Mouse (Mus musculus): Measurements from ENCODE around the gene Ms4a10.

Gene Ms4a10

DNA sequence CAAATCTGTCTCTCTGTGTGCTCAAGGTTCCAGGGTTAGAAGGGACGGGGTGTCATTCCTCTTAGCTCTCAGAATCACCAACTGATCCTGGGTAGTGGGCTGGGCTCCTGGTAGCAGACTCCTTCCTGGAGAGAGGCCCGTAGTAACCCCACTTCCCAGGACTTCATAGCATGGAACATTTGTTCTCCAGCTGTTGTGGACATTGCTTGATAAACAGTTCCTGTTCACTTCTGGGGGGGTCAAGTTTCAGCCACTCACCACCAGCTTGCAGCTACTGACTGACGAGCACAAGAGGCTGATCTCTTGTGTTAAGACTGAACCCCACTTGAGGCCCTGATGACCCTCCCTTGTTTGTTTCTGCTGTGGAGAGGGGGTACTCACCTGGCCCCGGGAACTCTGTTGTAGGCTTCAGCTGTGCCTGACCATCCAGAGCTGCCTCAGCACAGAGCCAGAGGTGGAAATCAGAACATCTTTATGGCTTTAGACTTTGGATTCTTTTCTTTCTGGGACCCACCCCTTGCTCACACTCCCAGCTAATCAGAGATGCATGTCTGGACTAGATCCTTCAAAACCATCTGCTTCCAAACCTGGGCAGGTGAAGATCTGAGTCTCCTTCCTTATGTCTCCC lies at the start of gene Ms4a10:
Ms4a10 (minus strand) TSS at position 433 of the 628 bp plus-strand sequence.
- DNase-seq (ENCODE audit: low read depth, low spot score) = no peak

DNA sequence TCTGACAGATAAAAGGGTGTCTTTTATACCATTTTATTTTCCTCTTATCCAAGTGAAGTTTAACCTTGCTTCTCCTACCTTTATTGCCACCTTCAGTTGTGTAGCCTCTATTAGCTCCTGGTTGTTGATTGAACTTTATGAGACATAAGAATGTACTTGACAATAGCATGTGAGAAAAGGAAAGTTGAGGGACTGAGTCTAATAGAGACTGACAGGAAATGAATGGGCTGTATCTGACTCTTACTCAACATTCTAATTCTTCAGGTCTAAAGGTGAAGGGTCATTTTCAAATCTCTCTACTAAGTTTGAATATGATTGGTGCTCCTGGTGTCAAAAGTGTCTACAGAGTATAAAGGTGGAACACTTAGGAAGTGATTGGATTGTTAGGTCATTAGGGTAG lies 47.9 kb upstream of the Ms4a10 start:
- no peak for DNase-seq (ENCODE audit: low read depth, low spot score)

DNA sequence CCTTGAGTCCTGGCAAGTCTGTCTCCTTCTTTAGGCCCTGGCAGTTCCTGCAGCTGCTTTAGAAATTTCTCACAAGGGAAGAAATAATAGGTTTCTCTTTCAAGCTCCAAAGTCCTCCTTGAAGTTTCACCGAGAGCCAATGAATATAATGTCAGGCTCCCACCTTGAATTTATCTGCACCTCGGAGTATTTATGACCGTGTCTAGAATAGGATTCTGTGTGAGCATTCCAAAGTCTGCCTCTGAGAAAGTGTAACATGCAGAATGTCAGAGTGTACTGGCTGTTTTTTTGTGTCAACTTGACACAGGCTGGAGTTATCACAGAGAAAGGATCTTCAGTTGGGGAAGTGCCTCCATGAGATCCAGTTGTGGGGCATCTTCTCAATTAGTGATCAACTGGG lies 43.4 kb upstream of the Ms4a10 start, which contains the start of gene Ms4a18:
Ms4a18 (minus strand) TSS at position 141 of the 400 bp plus-strand sequence.
- DNase-seq (ENCODE audit: low read depth, low spot score) = no peak

DNA sequence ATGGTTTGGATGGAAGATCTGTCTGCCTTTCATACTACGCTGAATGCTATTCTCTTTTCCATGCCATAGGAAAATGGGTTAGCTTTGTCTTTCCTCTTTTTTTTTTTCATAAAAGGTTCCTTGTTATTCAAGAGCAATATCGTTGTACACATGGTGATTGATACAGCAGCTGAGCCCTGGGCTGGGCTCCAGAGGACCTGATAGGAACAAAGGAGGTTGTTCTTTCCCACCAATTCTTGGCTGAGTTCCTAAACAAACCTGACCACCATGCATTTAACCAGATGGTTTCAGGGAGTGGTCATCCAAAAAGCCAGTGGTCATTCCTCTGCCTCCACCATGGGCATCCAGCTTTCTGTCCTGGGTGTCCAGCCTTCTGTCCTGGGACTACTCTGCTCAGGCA lies 42.8 kb upstream of the Ms4a10 start:
- DNase-seq (ENCODE audit: low read depth, low spot score) = no peak

DNA sequence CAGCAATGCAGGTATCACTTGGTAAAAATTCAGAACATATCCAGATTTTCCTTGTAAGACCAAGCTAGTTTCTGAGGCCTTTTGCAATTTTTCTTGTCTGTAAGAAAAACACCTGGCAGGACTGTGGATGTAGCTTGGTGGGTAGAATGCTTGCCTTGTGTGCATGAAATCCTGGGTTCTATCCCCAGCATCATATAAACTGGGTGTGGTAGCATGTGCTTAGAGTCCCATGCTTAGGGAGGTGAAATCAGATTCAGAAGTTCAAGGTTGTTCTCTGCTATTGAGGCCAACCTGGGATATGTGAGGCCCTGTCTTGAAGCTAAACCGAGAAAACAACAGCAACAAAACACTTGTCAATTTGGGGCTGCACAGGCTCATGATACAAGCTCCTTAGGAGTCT lies 41.5 kb upstream of the Ms4a10 start:
- no peak for DNase-seq (ENCODE audit: low read depth, low spot score)

DNA sequence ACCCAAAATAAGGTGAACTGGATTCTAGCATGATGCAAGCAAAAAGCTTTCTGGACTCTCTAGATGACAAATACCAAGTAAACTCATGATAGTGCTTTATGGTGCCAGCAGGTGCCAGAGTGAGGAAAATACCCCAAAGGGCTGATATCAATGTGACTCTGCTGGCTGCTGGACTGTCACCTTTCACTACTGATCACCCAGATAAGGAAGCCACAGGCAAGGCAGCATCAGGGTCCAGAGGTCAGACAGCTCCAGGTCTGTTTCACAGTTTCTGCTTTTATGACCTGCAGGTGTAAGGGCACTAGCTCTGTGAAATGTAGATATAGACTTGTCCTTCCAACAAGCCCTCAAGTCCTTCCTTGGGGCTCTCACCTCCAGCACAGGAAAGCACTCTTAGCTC lies 41.0 kb upstream of the Ms4a10 start:
- no peak for DNase-seq (ENCODE audit: low read depth, low spot score)

DNA sequence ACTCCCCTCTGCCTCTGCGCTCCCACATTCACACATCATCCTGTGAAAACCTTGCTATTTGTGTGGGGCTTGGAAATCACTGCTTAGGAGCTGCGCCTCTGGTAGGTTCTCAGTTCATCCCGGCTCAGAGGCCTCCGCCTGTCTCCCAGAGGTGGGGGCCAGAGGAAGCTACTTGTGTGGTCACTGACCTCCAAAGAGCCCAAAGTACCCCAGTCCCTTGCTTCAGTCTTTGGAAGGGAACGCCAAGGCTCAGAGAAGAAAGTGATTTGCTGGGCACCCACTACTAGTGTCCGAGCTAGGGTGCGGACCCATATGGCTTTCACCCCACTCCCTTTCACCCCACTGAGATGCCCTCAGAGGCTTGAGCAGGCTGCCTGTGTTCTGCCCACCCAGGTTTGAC lies 18.7 kb upstream of the Ms4a10 start, which contains the start of gene Ms4a15:
Ms4a15 (minus strand) TSS at position 101 of the 400 bp plus-strand sequence.
- no peak for DNase-seq (ENCODE audit: low read depth, low spot score)

DNA sequence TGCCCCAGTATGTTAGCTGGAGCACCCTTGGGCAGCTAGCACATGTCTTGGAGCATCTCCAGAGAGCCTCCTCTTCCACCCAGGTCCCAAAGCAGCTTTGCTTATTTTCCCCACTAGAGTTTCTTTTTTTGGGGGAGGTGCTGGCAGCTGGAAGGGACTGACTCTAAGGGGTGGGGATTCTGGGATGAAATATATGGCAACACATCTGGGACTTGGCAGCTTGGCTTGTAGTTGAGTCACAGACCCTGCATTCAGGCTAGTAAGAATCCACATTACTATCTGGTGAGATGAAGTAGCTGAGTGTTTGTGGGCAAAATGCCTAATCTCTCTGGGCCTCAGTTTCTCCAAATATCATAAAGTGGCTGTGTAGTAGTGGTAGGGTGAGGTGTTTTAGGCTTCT lies 17.4 kb upstream of the Ms4a10 start:
- DNase-seq (ENCODE audit: low read depth, low spot score) = no peak

DNA sequence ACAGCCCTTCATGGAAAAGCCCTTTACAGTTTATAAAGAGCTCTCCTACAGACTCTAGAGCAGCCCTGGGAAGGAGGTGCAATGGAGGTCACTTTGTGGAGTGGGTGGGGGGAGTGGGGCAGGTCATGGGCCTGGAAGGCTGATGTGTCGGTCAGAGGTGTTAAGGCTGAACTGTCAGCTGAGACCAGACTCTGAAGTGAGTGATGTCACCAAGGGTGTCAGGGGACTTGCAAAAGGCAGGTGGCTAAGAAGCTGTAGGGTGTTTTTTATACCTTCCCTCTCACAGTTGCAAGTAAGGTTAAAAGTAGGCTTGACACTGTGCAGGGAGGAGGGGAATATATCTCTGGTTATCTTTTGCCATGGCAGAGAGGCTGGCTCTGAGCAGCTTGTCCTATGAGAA lies 16.3 kb upstream of the Ms4a10 start:
- no peak for DNase-seq (ENCODE audit: low read depth, low spot score)

DNA sequence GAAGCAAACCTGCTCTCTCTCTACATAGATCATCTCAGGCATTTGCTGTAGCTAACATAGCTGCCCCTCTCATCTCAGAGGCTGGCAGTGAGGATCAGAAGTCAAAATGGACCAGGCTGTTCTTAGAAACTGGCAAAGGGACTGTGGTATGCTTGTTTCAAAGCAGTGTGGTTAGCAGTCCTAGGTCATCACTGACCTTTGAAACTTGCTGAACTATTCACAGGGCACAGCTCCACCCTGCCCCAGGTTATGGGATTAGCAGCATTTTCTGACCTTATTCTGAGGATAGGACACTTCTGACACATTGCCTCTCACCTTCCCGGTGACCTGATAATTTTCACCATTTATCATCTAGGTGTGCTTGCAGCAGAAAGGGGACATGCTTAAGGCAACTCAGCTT lies 14.1 kb upstream of the Ms4a10 start:
- DNase-seq (ENCODE audit: low read depth, low spot score) = no peak

DNA sequence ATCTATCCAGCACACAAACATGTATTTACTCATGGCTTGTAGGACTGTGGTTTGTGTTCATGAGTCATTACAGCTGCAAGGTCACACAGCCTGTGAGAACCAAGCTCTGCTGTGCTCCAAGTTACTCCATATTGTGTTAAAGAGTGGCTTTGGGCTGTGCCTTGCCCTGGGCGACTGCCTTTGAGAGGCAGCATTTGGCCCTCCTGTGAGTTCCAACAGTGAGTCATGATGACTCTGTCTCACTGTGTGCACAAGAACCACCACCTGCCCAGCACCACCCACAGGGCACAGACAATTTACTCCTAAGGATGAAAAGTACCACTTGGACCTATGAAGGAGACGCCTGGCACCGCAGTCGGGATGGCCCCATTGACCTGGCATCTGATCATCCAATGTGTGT lies 11.4 kb upstream of the Ms4a10 start:
- no peak for DNase-seq (ENCODE audit: low read depth, low spot score)

DNA sequence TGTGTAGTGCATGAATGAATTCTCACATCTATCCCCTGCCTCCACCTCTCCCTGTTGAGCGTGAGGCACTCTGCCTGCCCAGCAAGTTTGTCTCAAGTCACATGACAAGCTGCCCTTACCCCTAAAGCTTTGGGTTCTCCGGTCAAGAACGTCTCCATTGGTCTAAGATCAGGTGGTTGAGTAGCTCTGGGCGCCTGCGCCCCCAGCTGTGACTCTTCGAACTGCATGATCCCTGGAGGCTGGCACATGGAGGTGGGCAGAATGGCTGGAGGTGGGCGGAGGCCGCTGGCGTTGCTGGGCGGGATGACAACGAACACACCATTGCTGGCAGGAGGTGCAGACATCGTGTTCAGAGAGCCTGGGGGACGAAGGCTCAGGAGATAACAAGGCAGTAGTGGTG lies 10.1 kb upstream of the Ms4a10 start:
- no peak for DNase-seq (ENCODE audit: low read depth, low spot score)

DNA sequence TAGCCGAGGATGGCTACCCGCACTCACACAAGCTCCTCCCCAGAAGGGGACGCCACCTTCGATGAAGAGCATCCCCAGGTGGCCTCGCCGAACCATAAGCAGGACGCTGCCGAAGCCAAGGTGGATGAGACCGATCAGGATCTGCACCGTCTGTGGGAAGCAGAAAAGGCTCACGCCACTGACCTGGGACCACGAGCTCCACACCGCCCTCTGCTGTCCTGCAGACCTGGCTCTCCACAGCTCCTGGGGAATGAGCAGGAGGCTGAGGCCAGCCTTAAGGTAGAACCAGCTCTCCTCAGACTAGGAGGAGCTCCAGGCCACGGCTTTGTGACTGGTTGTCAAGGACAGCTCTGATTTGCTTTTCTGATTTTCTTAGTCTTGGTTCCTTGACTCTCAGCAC lies 8.7 kb upstream of the Ms4a10 start:
- peak; percentile 17 for DNase-seq (ENCODE audit: low read depth, low spot score)

DNA sequence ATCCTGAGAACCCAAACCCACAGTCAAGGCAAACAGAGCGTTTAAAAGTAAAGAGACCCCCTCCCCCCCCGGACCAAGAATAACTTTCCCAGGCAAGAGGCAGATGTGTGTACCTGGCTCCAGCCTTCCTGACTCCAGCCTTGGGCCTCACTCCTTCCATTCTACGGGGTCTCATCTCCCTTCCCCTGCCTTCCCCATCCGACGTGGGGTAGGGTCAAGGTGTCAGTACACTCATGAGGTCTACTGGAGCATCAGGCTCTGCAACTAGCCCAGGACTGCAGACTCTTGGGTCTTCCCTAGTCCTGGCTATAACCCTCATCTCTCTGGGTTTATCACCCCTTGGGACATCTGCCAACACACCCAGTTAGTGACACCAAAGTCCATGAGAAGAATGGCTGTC lies 5.7 kb upstream of the Ms4a10 start:
- DNase-seq (ENCODE audit: low read depth, low spot score) = no peak

DNA sequence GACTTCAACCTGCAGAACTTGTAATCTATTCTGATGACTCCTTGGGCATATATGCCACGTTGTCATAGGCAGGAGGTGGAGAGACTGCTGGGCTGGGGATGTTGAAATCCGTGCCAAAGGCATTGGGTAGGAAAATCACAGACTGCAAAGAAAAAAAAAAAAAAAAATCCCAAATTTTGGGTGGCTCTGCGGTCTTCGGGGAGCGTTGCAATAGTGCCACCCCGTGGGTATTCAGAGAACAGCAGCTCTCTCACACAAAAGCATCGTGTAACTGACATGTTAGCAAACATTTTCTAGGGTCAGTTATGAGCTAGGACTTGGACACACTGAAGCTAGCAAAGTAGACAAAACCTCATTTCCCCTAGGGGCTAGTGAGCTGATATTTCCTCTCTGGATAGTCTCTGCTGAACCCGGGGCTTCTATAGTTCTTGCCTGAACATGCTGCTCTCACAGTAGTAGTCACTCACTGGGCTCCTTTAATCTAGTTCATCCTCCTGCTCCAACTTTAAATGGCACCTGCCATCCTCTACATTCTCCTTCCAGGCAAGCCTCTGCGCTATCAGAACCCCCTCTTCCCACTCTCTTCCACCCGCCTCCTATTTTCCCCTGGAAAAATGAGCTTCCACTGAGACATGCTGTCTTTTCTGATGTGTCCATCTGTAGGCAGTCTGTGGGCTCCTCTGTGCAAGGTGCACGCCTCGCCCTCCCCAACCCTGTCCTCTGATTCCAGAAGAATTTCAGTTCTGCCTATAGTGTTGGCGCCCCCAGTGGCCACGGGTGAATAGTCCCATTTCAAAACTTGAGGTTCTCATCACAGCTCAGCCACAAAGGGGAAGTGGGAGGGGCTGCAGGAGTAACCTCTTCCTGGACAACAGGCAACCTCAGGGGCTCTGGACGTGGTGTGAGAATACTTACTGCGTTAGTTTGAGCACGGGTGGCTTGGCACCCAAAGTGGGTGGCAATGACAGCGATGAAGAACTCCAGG lies 5.0 kb upstream of the Ms4a10 start:
- DNase-seq (ENCODE audit: low read depth, low spot score) = peak; percentile 38

DNA sequence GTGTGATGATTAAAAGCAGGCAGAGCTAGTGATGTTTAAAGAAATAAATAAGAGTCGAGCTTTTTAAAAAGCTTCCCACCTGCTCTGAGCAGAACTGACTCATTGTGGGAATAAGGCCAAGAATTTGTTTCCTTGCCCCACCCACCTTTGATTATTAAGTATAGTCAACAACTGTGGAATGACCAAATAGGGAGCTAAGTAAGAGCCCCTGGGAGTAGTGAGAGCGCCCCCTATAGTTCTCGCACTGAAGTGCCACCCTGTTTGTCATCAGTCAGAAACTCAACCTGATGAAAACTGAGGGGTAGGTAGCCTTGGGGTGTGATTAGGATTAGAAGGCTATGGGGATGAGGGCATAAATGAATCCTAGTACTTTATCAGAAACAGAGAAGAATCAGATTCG lies 1.8 kb upstream of the Ms4a10 start:
- DNase-seq (ENCODE audit: low read depth, low spot score) = no peak

DNA sequence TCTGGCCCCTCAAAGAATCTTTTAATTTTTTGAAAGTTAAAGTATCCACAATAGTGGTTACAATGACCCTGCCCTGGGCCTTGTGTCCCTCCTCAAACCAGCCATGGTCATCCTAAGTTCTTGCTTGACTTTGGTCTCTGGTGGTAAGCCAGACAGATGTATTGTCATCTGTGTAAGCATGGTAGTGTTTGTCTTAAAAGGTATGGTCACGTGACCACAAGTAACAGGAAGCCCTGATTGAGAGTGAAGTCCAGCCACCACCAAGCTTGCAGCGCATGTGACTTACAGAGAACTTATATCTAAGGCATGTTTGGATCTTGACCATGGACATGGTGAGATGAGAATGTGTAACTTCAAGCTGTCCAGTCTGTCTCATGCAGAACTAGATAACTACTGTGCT lies 717 bp upstream of the Ms4a10 start:
- no peak for DNase-seq (ENCODE audit: low read depth, low spot score)

DNA sequence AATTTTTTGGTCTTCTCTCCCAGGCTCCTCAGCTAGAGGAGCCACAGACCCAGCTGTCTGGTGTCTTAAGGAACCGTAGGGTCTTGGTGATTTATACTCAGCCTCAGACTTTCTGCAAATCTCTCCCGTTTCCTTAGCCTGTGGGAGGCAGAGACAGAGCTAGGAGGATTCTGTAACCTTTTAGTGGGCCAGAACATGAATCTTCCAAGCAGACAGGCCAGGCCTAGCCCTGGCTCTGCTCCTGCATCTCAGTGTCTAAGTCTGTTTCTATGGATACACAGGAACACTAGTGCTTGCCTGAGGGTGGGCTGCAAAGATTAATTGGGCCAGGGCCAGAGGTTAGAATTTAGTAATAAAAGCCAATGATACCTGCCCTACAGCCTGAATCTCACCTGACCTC lies 1.3 kb downstream of the Ms4a10 start:
- DNase-seq (ENCODE audit: low read depth, low spot score) = no peak

DNA sequence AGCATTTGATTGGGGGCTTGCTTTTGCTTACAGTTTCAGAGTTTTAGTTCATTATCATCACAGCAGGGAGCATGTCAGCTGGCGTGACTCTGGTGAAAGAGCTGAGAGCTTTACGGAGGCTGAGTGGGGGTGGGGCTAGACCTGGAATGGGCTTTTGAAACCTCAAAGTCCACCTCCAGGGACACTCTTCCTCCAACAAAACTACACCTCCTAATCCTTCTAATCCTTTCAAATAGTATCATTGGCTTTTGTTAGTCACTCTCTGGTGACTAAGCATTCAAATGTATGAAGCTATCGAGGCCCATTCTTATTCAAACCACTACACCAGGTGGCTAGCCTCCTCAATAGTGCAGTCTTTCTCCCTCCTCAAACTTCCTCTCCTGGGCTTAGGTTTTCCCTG lies 1.8 kb downstream of the Ms4a10 start:
- DNase-seq (ENCODE audit: low read depth, low spot score) = no peak

DNA sequence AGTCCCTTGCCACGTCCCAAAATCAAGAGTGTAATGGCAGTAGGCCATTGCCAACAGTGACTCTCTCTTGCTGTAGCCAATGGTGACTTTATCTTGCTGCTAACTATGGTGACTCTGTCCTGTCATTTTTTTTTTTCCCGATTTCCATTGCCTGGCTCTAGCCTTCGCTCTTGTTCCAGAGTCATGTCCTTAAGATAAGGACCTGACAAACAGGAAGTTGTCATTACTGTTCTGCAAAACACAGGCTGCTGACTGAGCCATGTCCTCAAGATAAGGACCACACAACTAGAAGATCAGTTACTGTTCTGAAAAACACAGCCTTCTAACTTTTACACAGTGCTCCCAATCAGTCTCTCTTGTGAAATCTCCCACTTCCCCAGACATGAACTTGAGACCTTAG lies 4.0 kb downstream of the Ms4a10 start:
- no peak for DNase-seq (ENCODE audit: low read depth, low spot score)

DNA sequence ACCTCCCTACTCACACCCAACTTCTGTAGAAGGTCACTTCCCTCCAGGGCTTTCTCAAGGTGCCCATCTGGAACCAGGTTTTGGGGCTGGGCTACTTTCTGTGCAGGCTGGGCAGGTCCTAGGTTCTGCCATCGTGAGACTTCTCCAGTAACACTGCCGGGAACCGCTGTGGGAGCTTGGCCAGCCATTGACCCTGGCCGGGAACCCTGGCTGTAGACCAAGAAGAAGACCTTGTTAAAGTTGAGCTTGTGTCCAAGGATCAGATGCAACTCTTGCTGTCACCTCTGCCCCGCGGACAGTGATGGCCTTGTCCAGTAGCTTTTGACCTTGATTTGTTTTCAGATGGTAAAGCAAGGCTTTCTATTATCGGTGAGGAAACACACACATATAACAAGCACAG lies 5.9 kb downstream of the Ms4a10 start:
- DNase-seq (ENCODE audit: low read depth, low spot score) = no peak

DNA sequence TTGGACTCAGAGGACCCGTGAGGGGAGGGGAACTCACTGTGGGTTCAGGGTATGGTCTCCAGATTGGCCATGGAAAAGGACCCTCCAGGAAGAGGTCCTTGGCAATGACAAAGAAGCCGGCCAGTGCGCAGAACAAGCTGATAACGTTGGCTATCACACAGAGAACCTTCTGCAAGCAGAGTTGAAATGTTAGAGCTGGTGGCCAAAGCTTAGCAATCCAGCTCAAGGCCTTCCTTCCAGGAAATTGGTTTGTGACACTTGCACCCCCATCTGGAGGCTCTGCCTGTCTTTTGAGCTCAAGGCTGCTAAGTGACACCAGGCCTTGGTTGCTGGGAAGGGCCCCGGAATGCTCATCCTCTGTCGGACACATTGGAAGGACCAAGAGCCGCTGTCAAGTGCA lies 8.7 kb downstream of the Ms4a10 start:
- no peak for DNase-seq (ENCODE audit: low read depth, low spot score)

DNA sequence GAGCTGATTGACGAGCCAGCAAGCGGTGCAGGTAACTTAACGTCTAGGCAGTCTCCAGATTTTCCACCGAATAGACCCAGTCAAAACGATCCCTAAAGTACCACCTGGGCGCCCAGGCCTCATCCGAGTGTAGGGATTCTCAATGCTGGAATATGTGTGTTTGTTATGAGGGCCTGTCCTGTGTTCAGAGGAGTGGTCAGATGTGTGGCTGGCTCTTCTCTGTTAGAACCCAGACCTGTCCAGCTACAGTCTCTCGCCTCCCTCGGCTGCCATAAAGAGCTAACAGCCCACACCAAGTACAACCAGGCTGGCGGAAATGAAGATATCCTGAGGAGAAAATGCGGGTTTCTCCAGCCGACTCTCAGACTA lies 14.5 kb downstream of the Ms4a10 start:
- DNase-seq (ENCODE audit: low read depth, low spot score) = no peak

All from retina, postnatal 7 days (tissue).